Mouse (Mus musculus) liver, embryonic 11.5 days (tissue): ENCODE results near the gene Mgat4b. TPM values are rescaled to one million over a fixed set of nuclear protein-coding genes. Genes with fewer than 3 reads are reported as not detected.

Experiments used
- ATAC-seq: fragments of 200-750 bp; cut with Nextera tagmentation; replicated peaks from 2 replicates; pipeline ENCODE4 v1.8.0; 2017; ENCODE audit warnings: moderate number of reproducible peaks, mild to moderate bottlenecking, moderate TSS enrichment, moderate library complexity; ENCODE audit not compliant: low FRiP score
- DNase-seq: peaks from one replicate; pipeline ENCODE4 v3.0.0-alpha.2; 2017; ENCODE audit warnings: low spot score
- H3K27ac ChIP-seq: fragments of 300-500 bp; sonication (generic); 2 replicates; pipeline ENCODE4 v1.5.1; 2014; ENCODE audit warnings: mild to moderate bottlenecking, low read depth, low read length, control low read depth
- H3K27me3 ChIP-seq: fragments of 300-500 bp; sonication (generic); replicated peaks from 2 replicates; pipeline ENCODE4 v1.6.1; 2014; ENCODE audit warnings: low read length, mixed read lengths; ENCODE audit not compliant: control insufficient read depth, insufficient read depth
- H3K36me3 ChIP-seq: fragments of 300-500 bp; sonication (generic); 2 replicates; pipeline ENCODE4 v1.6.1; 2014; ENCODE audit warnings: mild to moderate bottlenecking, low read length, moderate library complexity, mixed read lengths; ENCODE audit not compliant: control insufficient read depth, insufficient read depth
- H3K4me1 ChIP-seq: fragments of 300-500 bp; sonication (generic); replicated peaks from 2 replicates; pipeline ENCODE4 v1.6.1; 2014; ENCODE audit warnings: low read length, mixed read lengths; ENCODE audit not compliant: control insufficient read depth, insufficient read depth
- H3K4me2 ChIP-seq: fragments of 300-500 bp; sonication (generic); 2 replicates; pipeline ENCODE4 v1.6.1; 2014; ENCODE audit warnings: mild to moderate bottlenecking, control low read depth, moderate library complexity
- H3K4me3 ChIP-seq: fragments of 300-500 bp; sonication (generic); 2 replicates; pipeline ENCODE4 v1.5.1; 2014; ENCODE audit warnings: low read depth, low read length, control low read depth
- H3K9ac ChIP-seq: fragments of 300-500 bp; sonication (generic); 2 replicates; pipeline ENCODE4 v1.6.1; 2014; ENCODE audit warnings: low read depth, low read length, control low read depth
- H3K9me3 ChIP-seq: fragments of 300-500 bp; sonication (generic); 2 replicates; pipeline ENCODE4 v1.6.1; 2016; ENCODE audit warnings: low read length, inconsistent platforms, mixed read lengths; ENCODE audit not compliant: control insufficient read depth
- WGBS: fragments of 180-500 bp; shearing (Covaris S2); extraction: QIAGEN DNeasy Blood & Tissue Kit; methylation state at CpG from one replicate; pipeline ENCODE4 v1.1.7; 2014; 5-methylcytosine and 5-hydroxymethylcytosine counted together
- polyA plus RNA-seq: library from polyadenylated mRNA; unstranded; fragments of >200 nt; fragmentation: Nextera tagmentation; extraction: Ambion mirVana; gene quantifications from 2 replicates; pipeline ENCODE4 v1.2.1, GENCODE M21; 2014

Mgat4b gene
- polyA plus RNA-seq, 1 experiment from 2014 or later = 25.4 TPM

DNA sequence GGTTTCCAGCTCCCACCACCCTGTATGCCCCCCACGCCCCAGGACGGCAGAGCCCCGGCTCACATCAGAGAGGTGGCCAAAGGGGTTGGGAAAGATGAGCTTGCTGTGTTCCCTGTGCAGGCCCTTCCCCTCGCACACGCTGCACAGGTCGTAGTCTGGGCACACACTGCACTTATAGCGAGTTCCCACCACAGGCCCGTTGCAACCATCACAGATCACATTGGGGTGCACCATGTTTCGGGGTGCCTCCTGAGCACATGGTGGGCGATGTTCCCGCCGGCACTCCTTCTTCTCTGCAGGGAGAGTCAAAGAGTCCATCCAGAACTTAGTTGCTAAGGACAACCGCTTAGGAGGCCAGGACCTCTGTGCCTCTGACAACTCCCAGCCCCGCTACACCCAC lies 3.3 kb upstream of the Mgat4b start:
- ATAC-seq (no peak), DNase-seq (no peak)
- no peak overlapping the region for H3K4me3 ChIP-seq
- H3K4me2 ChIP-seq = no peak overlapping the region
- no peak overlapping the region for H3K9ac ChIP-seq
- H3K36me3 ChIP-seq = peaks cover 47% of the 10 kb centered on the region
- 94% methylated on average over 14 of the region's 14 CpGs for WGBS
- H3K27ac ChIP-seq = no peak overlapping the region
- no peaks in the 10 kb centered on the region for H3K9me3 ChIP-seq
- H3K4me1 ChIP-seq = peaks cover 8% of the 10 kb centered on the region; the same call in 1 of the 2 replicates
- H3K27me3 ChIP-seq = no peaks in the 10 kb centered on the region

DNA sequence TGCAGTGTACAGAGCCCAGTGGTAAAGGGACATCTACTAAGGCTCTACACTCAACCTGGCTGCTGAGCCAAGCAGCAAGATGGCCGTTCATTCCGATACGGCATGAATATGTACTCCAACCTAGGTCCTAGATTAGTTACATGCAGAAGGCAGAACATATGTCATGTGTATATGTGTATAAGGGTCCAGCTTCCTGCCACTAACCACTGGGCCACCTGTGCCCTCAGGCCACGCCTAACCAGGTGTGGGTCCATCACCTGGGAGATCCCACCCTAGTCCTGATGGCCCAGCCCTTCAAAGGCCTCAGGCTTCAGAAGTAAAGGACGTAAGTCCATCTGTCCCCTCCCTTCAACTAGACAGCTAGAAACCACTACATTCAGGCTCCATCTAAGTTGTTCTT lies 2.7 kb upstream of the Mgat4b start:
- WGBS = 90% methylated on average over 5 of the region's 5 CpGs
- Histone ChIP-seq H3K4me1 (peaks cover 11% of the 10 kb centered on the region; the same call in 1 of the 2 replicates), H3K27ac (no peak overlapping the region), H3K9me3 (no peaks in the 10 kb centered on the region), H3K4me3 (no peak overlapping the region), H3K36me3 (peaks cover 40% of the 10 kb centered on the region), H3K27me3 (no peaks in the 10 kb centered on the region), H3K4me2 (no peak overlapping the region), H3K9ac (no peak overlapping the region)
- ATAC-seq (no peak), DNase-seq (no peak)

- H3K4me1 ChIP-seq = peaks cover 15% of the 10 kb centered on the region
- H3K27ac ChIP-seq = peak overlapping the region; percentile 96
- H3K9ac ChIP-seq = peak overlapping the region; percentile 91
- ATAC-seq (peak; percentile 91), DNase-seq (peak; percentile 93)
- peak overlapping the region; percentile 86 for H3K4me3 ChIP-seq
- peaks cover 26% of the 10 kb centered on the region for H3K36me3 ChIP-seq
- H3K9me3 ChIP-seq = no peaks in the 10 kb centered on the region
- H3K27me3 ChIP-seq = no peaks in the 10 kb centered on the region
- peak overlapping the region; percentile 80 for H3K4me2 ChIP-seq
- WGBS = under 1% methylated on average over 24 of the region's 24 CpGs
Measured at GRCm38 (mm10) chr11:50210101-50210504, 587 bp upstream of the Mgat4b start.

DNA sequence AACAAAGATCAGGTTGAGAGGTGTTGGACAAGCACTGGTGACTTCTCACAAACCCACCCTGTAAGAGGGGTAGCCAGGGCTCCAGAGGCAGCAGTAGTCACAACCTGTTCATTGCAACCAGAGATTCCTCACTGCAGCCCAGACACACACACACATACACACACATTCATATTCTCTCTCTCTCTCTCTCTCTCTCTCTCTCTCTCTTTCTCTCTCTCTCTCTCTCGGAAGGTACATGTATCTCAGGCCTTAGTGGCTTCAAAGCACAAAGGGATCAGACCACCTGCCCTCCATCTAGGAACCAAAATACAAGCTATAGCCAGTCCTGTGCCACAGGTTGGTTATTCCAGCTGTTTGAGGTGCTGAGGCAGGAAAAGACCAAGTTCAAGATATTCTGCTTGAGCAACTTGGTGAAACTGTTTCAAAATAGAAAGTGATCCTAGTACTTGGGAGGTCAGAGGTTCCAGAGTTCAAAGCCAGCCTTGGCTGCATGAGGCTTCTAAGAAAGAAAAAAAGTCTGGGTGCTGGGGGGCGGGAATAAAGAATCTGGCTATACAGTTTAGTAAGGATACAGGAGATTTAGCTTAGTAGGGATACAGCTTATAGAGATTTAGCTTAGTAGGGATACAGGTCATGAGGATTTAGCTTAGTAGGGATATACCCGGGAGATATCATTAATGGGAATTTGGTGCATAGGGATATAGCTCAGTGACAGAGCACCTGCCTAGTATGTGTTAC lies 801 bp downstream of the Mgat4b start:
- peak overlapping the region; percentile 80 for H3K4me2 ChIP-seq
- WGBS = 82% methylated on average over 3 of the region's 3 CpGs
- H3K4me3 ChIP-seq = peak overlapping the region; percentile 86
- H3K27me3 ChIP-seq = no peaks in the 10 kb centered on the region
- H3K27ac ChIP-seq = peak overlapping the region; percentile 96
- H3K9ac ChIP-seq = peak overlapping the region; percentile 91
- peaks cover 28% of the 10 kb centered on the region for H3K4me1 ChIP-seq
- peaks cover 12% of the 10 kb centered on the region for H3K36me3 ChIP-seq
- ATAC-seq (no peak), DNase-seq (no peak)
- no peaks in the 10 kb centered on the region for H3K9me3 ChIP-seq

DNA sequence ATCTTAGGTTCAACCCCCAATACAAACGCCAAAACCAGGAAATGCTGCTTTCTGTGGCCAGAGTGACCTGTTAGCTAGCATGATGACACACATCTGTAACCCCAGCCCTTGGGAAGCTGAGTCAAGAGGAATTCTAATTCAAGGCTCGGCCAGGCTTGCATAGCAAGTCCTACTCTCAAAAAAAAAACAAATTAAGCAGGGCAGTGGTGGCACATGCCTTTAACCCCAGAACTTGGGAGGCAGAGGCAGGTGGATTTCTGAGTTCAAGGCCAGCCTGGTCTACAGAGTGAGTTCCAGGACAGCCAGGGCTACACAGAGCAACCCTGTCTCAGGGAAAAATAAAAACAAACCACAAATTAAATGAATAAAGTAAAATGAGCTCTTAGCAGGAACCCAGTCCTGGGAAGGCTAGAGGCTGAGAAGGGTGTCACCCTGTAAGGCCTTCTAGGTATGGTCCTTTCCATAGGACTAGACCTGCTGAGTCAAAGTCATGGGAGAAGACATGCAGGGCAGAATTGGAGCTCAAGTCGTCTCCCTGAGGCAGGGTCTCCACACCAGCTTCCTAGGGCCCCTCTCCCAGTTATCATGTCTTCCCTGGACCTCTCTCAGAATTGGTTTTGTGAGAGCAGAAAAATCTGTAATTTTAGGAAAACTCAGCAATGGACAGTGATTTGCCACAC lies 1.5 kb downstream of the Mgat4b start:
- peaks cover 35% of the 10 kb centered on the region for H3K4me1 ChIP-seq
- H3K4me2 ChIP-seq = no peak overlapping the region

GRCm38 (mm10) chr11:50212848-50213758 lies 2.4 kb downstream of the Mgat4b start:
- DNase-seq = peak; percentile 50
- WGBS = 59% methylated on average over 11 of the region's 11 CpGs
- Histone ChIP-seq H3K36me3 (no peaks in the 10 kb centered on the region), H3K4me2 (no peak overlapping the region), H3K27ac (no peak overlapping the region), H3K4me1 (peaks cover 38% of the 10 kb centered on the region), H3K4me3 (no peak overlapping the region), H3K9ac (no peak overlapping the region), H3K9me3 (no peaks in the 10 kb centered on the region), H3K27me3 (no peaks in the 10 kb centered on the region)
- ATAC-seq = no peak

More for the DNA sequence above, 1.5 kb downstream of the Mgat4b start:
- no peaks in the 10 kb centered on the region for H3K9me3 ChIP-seq
- no peak overlapping the region for H3K9ac ChIP-seq
- 64% methylated on average over 3 of the region's 3 CpGs for WGBS
- no peak for DNase-seq
- ATAC-seq = no peak
- H3K27ac ChIP-seq = no peak overlapping the region
- H3K36me3 ChIP-seq = peaks cover 6% of the 10 kb centered on the region
- H3K27me3 ChIP-seq = no peaks in the 10 kb centered on the region
- H3K4me3 ChIP-seq = no peak overlapping the region

- ATAC-seq = no peak
- Histone ChIP-seq H3K27me3 (no peaks in the 10 kb centered on the region), H3K9ac (no peak overlapping the region), H3K9me3 (no peaks in the 10 kb centered on the region), H3K4me3 (no peak overlapping the region), H3K36me3 (no peaks in the 10 kb centered on the region), H3K4me2 (no peak overlapping the region), H3K4me1 (peaks cover 49% of the 10 kb centered on the region), H3K27ac (no peak overlapping the region)
- no peak for DNase-seq
- 86% methylated on average over 6 of the region's 6 CpGs for WGBS
Measured at GRCm38 (mm10) chr11:50214631-50215030, 3.9 kb downstream of the Mgat4b start.

- Histone ChIP-seq H3K4me1 (peaks cover 49% of the 10 kb centered on the region), H3K27me3 (no peaks in the 10 kb centered on the region), H3K4me3 (no peak overlapping the region), H3K27ac (no peak overlapping the region), H3K4me2 (peak overlapping the region; percentile 16), H3K36me3 (no peaks in the 10 kb centered on the region), H3K9ac (0 out of 2 replicates have a peak overlapping the region, but pooled peaks have one; percentile 2), H3K9me3 (no peaks in the 10 kb centered on the region)
- 36% methylated on average over 9 of the region's 9 CpGs for WGBS
- ATAC-seq = no peak
- no peak for DNase-seq
Measured at GRCm38 (mm10) chr11:50215633-50216032, 4.9 kb downstream of the Mgat4b start.
